Mouse (Mus musculus) adrenal gland, postnatal 14 days (tissue): ENCODE data around the gene Rbm26. TPM values are rescaled to one million over a fixed set of nuclear protein-coding genes. Genes with fewer than 3 reads are reported as not detected.

Experiments used
- DNase-seq: peaks from one replicate; pipeline ENCODE4 v3.0.0; 2021; ENCODE audit warnings: mixed read lengths
- total RNA-seq: library from RNA; stranded (reverse); gene quantifications from 2 replicates; pipeline ENCODE4 v1.2.3, GENCODE M21; 2021

Gene Rbm26
- total RNA-seq, 1 experiment from 2014 or later = 43.5 TPM

GRCm38 (mm10) chr14:105087001-105087400 is 90.1 kb downstream of the Rbm26 start:
- no peak for DNase-seq

- DNase-seq = no peak
Observed at GRCm38 (mm10) chr14:105085332-105085993, 91.7 kb downstream of the Rbm26 start.

GRCm38 (mm10) chr14:105084757-105085330 is 92.3 kb downstream of the Rbm26 start:
- no peak for DNase-seq

- no peak for DNase-seq
Observed at GRCm38 (mm10) chr14:105084106-105084505, 93.0 kb downstream of the Rbm26 start.

GRCm38 (mm10) chr14:105074776-105075175 is 102.4 kb downstream of the Rbm26 start:
- DNase-seq = peak; percentile 20

GRCm38 (mm10) chr14:105074376-105074775 is 102.8 kb downstream of the Rbm26 start:
- peak; percentile 22 for DNase-seq

GRCm38 (mm10) chr14:105071010-105071509 is 106.1 kb downstream of the Rbm26 start:
- DNase-seq = no peak

GRCm38 (mm10) chr14:105070258-105071009 is 106.7 kb downstream of the Rbm26 start:
- DNase-seq = no peak

GRCm38 (mm10) chr14:105068060-105068459 is 109.1 kb downstream of the Rbm26 start:
- no peak for DNase-seq

GRCm38 (mm10) chr14:105064243-105064642 is 112.9 kb downstream of the Rbm26 start:
- DNase-seq = no peak

GRCm38 (mm10) chr14:105061230-105061629 is 115.9 kb downstream of the Rbm26 start:
- DNase-seq = no peak

GRCm38 (mm10) chr14:105057934-105058333 is 119.2 kb downstream of the Rbm26 start:
- no peak for DNase-seq

Other genes with a start within 250 kb of the Rbm26 start
- 36.5 and 36.8 TPM in 2 replicates for gene Ndfip2, start 81.2 kb upstream of the Rbm26 start, total RNA-seq